Mouse (Mus musculus): ENCODE results near the gene Myh7b. TPM values are rescaled to one million over a fixed set of nuclear protein-coding genes. Genes with fewer than 3 reads are reported as not detected.
"Not testable (repeated sequence)": the region's sequence is repeated elsewhere in the genome, so short reads cannot be mapped to it uniquely, and the experiment has no call there.

Gene Myh7b
- polyA plus RNA-seq, 1 experiment from 2014 or later, result 0.59 TPM

- Histone ChIP-seq H3K4me1 (ENCODE audit: control insufficient read depth, insufficient read depth, low read length) (peaks cover 4% of the 10 kb centered on the region), H3K4me2 (peak overlapping the region; percentile 75), H3K27ac (ENCODE audit: low read depth, low read length) (no peak overlapping the region), H3K4me3 (ENCODE audit: low read depth, low read length) (peak overlapping the region; percentile 57), H3K9ac (ENCODE audit: low read length) (peak overlapping the region; percentile 76), H3K36me3 (ENCODE audit: control insufficient read depth, insufficient read depth, low read length) (no peaks in the 10 kb centered on the region), H3K27me3 (ENCODE audit: control insufficient read depth, insufficient read depth, low read length) (no peaks in the 10 kb centered on the region), H3K9me3 (ENCODE audit: control insufficient read depth, low read length) (no peaks in the 10 kb centered on the region)
- WGBS, result 6% methylated on average over 6 of the region's 6 CpGs
- ATAC-seq (ENCODE audit: low FRiP score) (no peak), DNase-seq (ENCODE audit: low spot score, missing footprints) (no peak)
Measured at GRCm38 (mm10) chr2:155591676-155592075, 19.3 kb upstream of the Myh7b start.

GRCm38 (mm10) chr2:155592137-155592853, 18.7 kb upstream of the Myh7b start, which contains the start of gene Gss:
TSS of gene Gss (minus strand) at chr2:155592810.
- H3K27me3 ChIP-seq (ENCODE audit: control insufficient read depth, insufficient read depth, low read length), result no peaks in the 10 kb centered on the region
- DNase-seq (ENCODE audit: low spot score, missing footprints) (peak; percentile 100), ATAC-seq (ENCODE audit: low FRiP score) (peak; percentile 95)
- H3K27ac ChIP-seq (ENCODE audit: low read depth, low read length), result peak within 1 kb of the TSS; percentile 76
- peak within 1 kb of the TSS; percentile 76 for H3K9ac ChIP-seq (ENCODE audit: low read length)
- H3K4me2 ChIP-seq, result peak within 1 kb of the TSS; percentile 75
- H3K36me3 ChIP-seq (ENCODE audit: control insufficient read depth, insufficient read depth, low read length), result no peaks in the 10 kb centered on the region
- H3K4me1 ChIP-seq (ENCODE audit: control insufficient read depth, insufficient read depth, low read length), result peaks cover 4% of the 10 kb centered on the region
- no peaks in the 10 kb centered on the region for H3K9me3 ChIP-seq (ENCODE audit: control insufficient read depth, low read length)
- under 1% methylated on average over 53 of the region's 53 CpGs for WGBS
- H3K4me3 ChIP-seq (ENCODE audit: low read depth, low read length), result peak within 1 kb of the TSS; percentile 57

GRCm38 (mm10) chr2:155592854-155593283, 18.1 kb upstream of the Myh7b start:
- Histone ChIP-seq H3K36me3 (ENCODE audit: control insufficient read depth, insufficient read depth, low read length) (no peaks in the 10 kb centered on the region), H3K27ac (ENCODE audit: low read depth, low read length) (no peak overlapping the region), H3K27me3 (ENCODE audit: control insufficient read depth, insufficient read depth, low read length) (no peaks in the 10 kb centered on the region), H3K4me2 (peak overlapping the region; percentile 75), H3K4me3 (ENCODE audit: low read depth, low read length) (peak overlapping the region; percentile 57), H3K9me3 (ENCODE audit: control insufficient read depth, low read length) (no peaks in the 10 kb centered on the region), H3K9ac (ENCODE audit: low read length) (peak overlapping the region; percentile 72), H3K4me1 (ENCODE audit: control insufficient read depth, insufficient read depth, low read length) (peaks cover 4% of the 10 kb centered on the region)
- WGBS, result 0% methylated on average over 9 of the region's 9 CpGs
- no peak; the same call in 1 of the 2 replicates for ATAC-seq (ENCODE audit: low FRiP score)
- DNase-seq (ENCODE audit: low spot score, missing footprints), result no peak

GRCm38 (mm10) chr2:155595516-155595915, 15.5 kb upstream of the Myh7b start:
- DNase-seq (ENCODE audit: low spot score, missing footprints) (no peak), ATAC-seq (ENCODE audit: low FRiP score) (no peak)
- Histone ChIP-seq H3K27me3 (ENCODE audit: control insufficient read depth, insufficient read depth, low read length) (no peaks in the 10 kb centered on the region), H3K4me3 (ENCODE audit: low read depth, low read length) (no peak overlapping the region), H3K4me1 (ENCODE audit: control insufficient read depth, insufficient read depth, low read length) (peaks cover 4% of the 10 kb centered on the region), H3K9ac (ENCODE audit: low read length) (no peak overlapping the region), H3K4me2 (no peak overlapping the region), H3K36me3 (ENCODE audit: control insufficient read depth, insufficient read depth, low read length) (no peaks in the 10 kb centered on the region), H3K9me3 (ENCODE audit: control insufficient read depth, low read length) (no peaks in the 10 kb centered on the region), H3K27ac (ENCODE audit: low read depth, low read length) (no peak overlapping the region)
- WGBS, result 89% methylated on average over 6 of the region's 6 CpGs

- DNase-seq (ENCODE audit: low spot score, missing footprints), result no peak
- Histone ChIP-seq H3K27ac (ENCODE audit: low read depth, low read length) (no peak overlapping the region), H3K4me3 (ENCODE audit: low read depth, low read length) (no peak overlapping the region), H3K9ac (ENCODE audit: low read length) (no peak overlapping the region), H3K4me2 (no peak overlapping the region), H3K4me1 (ENCODE audit: control insufficient read depth, insufficient read depth, low read length) (no peaks in the 10 kb centered on the region), H3K27me3 (ENCODE audit: control insufficient read depth, insufficient read depth, low read length) (no peaks in the 10 kb centered on the region), H3K36me3 (ENCODE audit: control insufficient read depth, insufficient read depth, low read length) (no peaks in the 10 kb centered on the region), H3K9me3 (ENCODE audit: control insufficient read depth, low read length) (no peaks in the 10 kb centered on the region)
- ATAC-seq (ENCODE audit: low FRiP score), result no peak
- WGBS, result 67% methylated on average over 3 of the region's 3 CpGs
Measured at GRCm38 (mm10) chr2:155603707-155604106, 7.3 kb upstream of the Myh7b start.

GRCm38 (mm10) chr2:155604560-155605235, 6.3 kb upstream of the Myh7b start:
- Histone ChIP-seq H3K9me3 (ENCODE audit: control insufficient read depth, low read length) (no peaks in the 10 kb centered on the region), H3K36me3 (ENCODE audit: control insufficient read depth, insufficient read depth, low read length) (no peaks in the 10 kb centered on the region), H3K4me1 (ENCODE audit: control insufficient read depth, insufficient read depth, low read length) (no peaks in the 10 kb centered on the region), H3K9ac (ENCODE audit: low read length) (no peak overlapping the region), H3K27me3 (ENCODE audit: control insufficient read depth, insufficient read depth, low read length) (no peaks in the 10 kb centered on the region), H3K27ac (ENCODE audit: low read depth, low read length) (no peak overlapping the region), H3K4me3 (ENCODE audit: low read depth, low read length) (no peak overlapping the region), H3K4me2 (no peak overlapping the region)
- DNase-seq (ENCODE audit: low spot score, missing footprints) (peak; percentile 53), ATAC-seq (ENCODE audit: low FRiP score) (no peak)
- WGBS, result 71% methylated on average over 10 of the region's 10 CpGs

- H3K36me3 ChIP-seq (ENCODE audit: control insufficient read depth, insufficient read depth, low read length); H3K27me3 ChIP-seq (ENCODE audit: control insufficient read depth, insufficient read depth, low read length); H3K4me2 ChIP-seq; DNase-seq (ENCODE audit: low spot score, missing footprints); H3K4me1 ChIP-seq (ENCODE audit: control insufficient read depth, insufficient read depth, low read length); H3K27ac ChIP-seq (ENCODE audit: low read depth, low read length); ATAC-seq (ENCODE audit: low FRiP score); H3K9me3 ChIP-seq (ENCODE audit: control insufficient read depth, low read length); H3K9ac ChIP-seq (ENCODE audit: low read length); H3K4me3 ChIP-seq (ENCODE audit: low read depth, low read length): not testable (repeated sequence)
- 85% methylated on average over 4 of the region's 4 CpGs for whole genome bisulfite sequencing
Measured at GRCm38 (mm10) chr2:155605236-155605589, 5.8 kb upstream of the Myh7b start.

- H3K9me3 ChIP-seq (ENCODE audit: control insufficient read depth, low read length), result no peaks in the 10 kb centered on the region
- H3K27ac ChIP-seq (ENCODE audit: low read depth, low read length), result no peak overlapping the region
- DNase-seq (ENCODE audit: low spot score, missing footprints), result peak; percentile 53
- H3K9ac ChIP-seq (ENCODE audit: low read length), result no peak overlapping the region
- no peak overlapping the region for H3K4me3 ChIP-seq (ENCODE audit: low read depth, low read length)
- no peak for ATAC-seq (ENCODE audit: low FRiP score)
- no peaks in the 10 kb centered on the region for H3K36me3 ChIP-seq (ENCODE audit: control insufficient read depth, insufficient read depth, low read length)
- no peak overlapping the region for H3K4me2 ChIP-seq
- WGBS, result 92% methylated on average over 4 of the region's 4 CpGs
- no peaks in the 10 kb centered on the region for H3K4me1 ChIP-seq (ENCODE audit: control insufficient read depth, insufficient read depth, low read length)
- H3K27me3 ChIP-seq (ENCODE audit: control insufficient read depth, insufficient read depth, low read length), result no peaks in the 10 kb centered on the region
Measured at GRCm38 (mm10) chr2:155606360-155606759, 4.7 kb upstream of the Myh7b start.

- 89% methylated on average over 9 of the region's 9 CpGs for WGBS
Measured at GRCm38 (mm10) chr2:155611834-155612550, 980 bp downstream of the Myh7b start.

More at GRCm38 (mm10) chr2:155611834-155612550, 980 bp downstream of the Myh7b start:
- no peak for ATAC-seq (ENCODE audit: low FRiP score)
- no peaks in the 10 kb centered on the region for H3K4me1 ChIP-seq (ENCODE audit: control insufficient read depth, insufficient read depth, low read length)
- H3K36me3 ChIP-seq (ENCODE audit: control insufficient read depth, insufficient read depth, low read length), result no peaks in the 10 kb centered on the region
- H3K27me3 ChIP-seq (ENCODE audit: control insufficient read depth, insufficient read depth, low read length), result no peaks in the 10 kb centered on the region
- H3K9ac ChIP-seq (ENCODE audit: low read length), result no peak overlapping the region
- peak; percentile 26 for DNase-seq (ENCODE audit: low spot score, missing footprints)
- H3K4me2 ChIP-seq, result no peak overlapping the region
- no peak overlapping the region for H3K4me3 ChIP-seq (ENCODE audit: low read depth, low read length)
- no peaks in the 10 kb centered on the region for H3K9me3 ChIP-seq (ENCODE audit: control insufficient read depth, low read length)
- H3K27ac ChIP-seq (ENCODE audit: low read depth, low read length), result no peak overlapping the region
